Comparison of ENCODE assay signal across 16 mouse cellular contexts in the genomic region with DNA sequence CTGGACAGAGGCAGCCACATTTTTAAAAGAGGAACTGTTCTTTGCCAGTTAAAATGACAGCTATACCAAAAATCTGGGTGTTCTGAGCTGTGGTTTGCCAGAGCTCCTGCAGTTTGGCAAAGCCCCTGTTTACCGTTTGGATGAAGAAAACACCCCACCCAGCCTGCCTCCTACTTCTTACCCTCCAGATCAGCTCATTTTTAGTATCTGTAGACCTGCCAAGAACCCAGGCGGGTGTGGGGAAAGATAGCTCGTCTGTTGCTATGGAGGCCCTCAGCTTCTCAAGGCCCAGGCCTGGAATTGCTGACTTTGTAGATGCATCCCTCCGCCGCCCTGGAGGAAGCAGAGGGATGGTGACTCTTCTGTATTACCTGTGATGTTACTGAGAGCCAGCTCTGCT.
DNase-seq lines count a peak whose midpoint lies in the region; ATAC-seq and TF ChIP-seq lines count a peak whose summit lies in the region.
"Had no signal": no experiment of that assay in that cellular context is flagged by ENCODE, and none has a peak within 500 bp of the region (broad histone marks: within the 10 kb centered on the region; RNA-seq: fewer than 3 reads in every experiment).

No protein-coding gene starts in this region.

- H3K36me3 ChIP-seq in forebrain, postnatal 0 days (ENCODE audit: insufficient read depth): no peaks in the 10 kb centered on the region
- no peaks in the 10 kb centered on the region for H3K36me3 ChIP-seq in forebrain, embryonic 10.5 days (replicated peaks)
- no peaks in the 10 kb centered on the region for H3K36me3 ChIP-seq in midbrain, postnatal 0 days (ENCODE audit: insufficient read depth, low read length)
- no peaks in the 10 kb centered on the region for H3K36me3 ChIP-seq in midbrain, embryonic 14.5 days (ENCODE audit: control insufficient read depth, insufficient read depth, low read length)
- no peaks in the 10 kb centered on the region for H3K36me3 ChIP-seq in limb, embryonic 10.5 days
- H3K36me3 ChIP-seq: embryonic facial prominence, embryonic 13.5 days had no signal

- no peak for TF ChIP-seq POLR2A in cortical plate, adult 2 months (IDR thresholded peaks at IDR 0.05; ENCODE audit: extremely low read depth, insufficient read depth, low read length)

- H3K27me3 ChIP-seq in forebrain, postnatal 0 days (ENCODE audit: insufficient read depth, low read length): no peaks in the 10 kb centered on the region
- H3K27me3 ChIP-seq in forebrain, embryonic 10.5 days (ENCODE audit: poor library complexity, severe bottlenecking): no peaks in the 10 kb centered on the region
- H3K27me3 ChIP-seq in midbrain, postnatal 0 days (ENCODE audit: insufficient read depth, low read length): no peaks in the 10 kb centered on the region
- no peaks in the 10 kb centered on the region for H3K27me3 ChIP-seq in midbrain, embryonic 14.5 days (ENCODE audit: control insufficient read depth, insufficient read depth, low read length)
- H3K27me3 ChIP-seq in limb, embryonic 10.5 days (ENCODE audit: low read depth, poor library complexity, severe bottlenecking): no peaks in the 10 kb centered on the region
- H3K27me3 ChIP-seq: embryonic facial prominence, embryonic 13.5 days; forebrain, embryonic 13.5 days had no signal

- ATAC-seq in forebrain, postnatal 0 days: no peak
- ATAC-seq in megakaryocyte progenitor cell, adult 5-6 weeks (replicated peaks; ENCODE audit: poor library complexity): 0 out of 2 replicates have a peak, but pooled peaks have one; percentile 11
- ATAC-seq in midbrain, postnatal 0 days (ENCODE audit: low FRiP score): no peak
- ATAC-seq in midbrain, embryonic 14.5 days (ENCODE audit: low FRiP score, low TSS enrichment): no peak
- ATAC-seq: forebrain, embryonic 13.5 days; midbrain, embryonic 16.5 days had no signal

- no peak overlapping the region for H3K9ac ChIP-seq in forebrain, postnatal 0 days
- H3K9ac ChIP-seq in midbrain, postnatal 0 days (replicated peaks; ENCODE audit: low read length, poor library complexity, severe bottlenecking): no peak overlapping the region
- H3K9ac ChIP-seq in midbrain, embryonic 14.5 days (replicated peaks; ENCODE audit: low read length): no peak overlapping the region
- H3K9ac ChIP-seq: embryonic facial prominence, embryonic 13.5 days; forebrain, embryonic 13.5 days; liver, embryonic 14.5 days had no signal

- H3K4me3 ChIP-seq in forebrain, postnatal 0 days (ENCODE audit: low read depth, low read length): no peak overlapping the region
- H3K4me3 ChIP-seq in forebrain, embryonic 10.5 days: no peak overlapping the region
- no peak overlapping the region for H3K4me3 ChIP-seq in cortical plate, adult 2 months (ENCODE audit: insufficient read depth, low read length)
- no peak overlapping the region for H3K4me3 ChIP-seq in midbrain, postnatal 0 days (ENCODE audit: low read depth, low read length)
- no peak overlapping the region for H3K4me3 ChIP-seq in midbrain, embryonic 14.5 days (replicated peaks; ENCODE audit: low read depth, low read length)
- no peak overlapping the region for H3K4me3 ChIP-seq in limb, embryonic 10.5 days
- H3K4me3 ChIP-seq: embryonic facial prominence, embryonic 13.5 days; forebrain, embryonic 13.5 days had no signal

- no peak overlapping the region for H3K27ac ChIP-seq in forebrain, postnatal 0 days (ENCODE audit: low read depth, low read length)
- H3K27ac ChIP-seq in forebrain, embryonic 10.5 days: no peak overlapping the region
- H3K27ac ChIP-seq in cortical plate, adult 2 months (ENCODE audit: insufficient read depth, low read length): peak overlapping the region; percentile 60
- H3K27ac ChIP-seq in midbrain, postnatal 0 days (ENCODE audit: low read depth, low read length): no peak overlapping the region
- H3K27ac ChIP-seq in midbrain, embryonic 14.5 days (replicated peaks; ENCODE audit: low read depth, low read length): no peak overlapping the region
- H3K27ac ChIP-seq in limb, embryonic 10.5 days: no peak overlapping the region
- H3K27ac ChIP-seq: embryonic facial prominence, embryonic 13.5 days; forebrain, embryonic 13.5 days; liver, embryonic 14.5 days had no signal

- no peak for TF ChIP-seq CTCF in forebrain, postnatal 0 days (IDR thresholded peaks at IDR 0.05; ENCODE audit: low read depth)
- TF ChIP-seq CTCF in cortical plate, adult 2 months (IDR thresholded peaks at IDR 0.05; ENCODE audit: extremely low read depth, insufficient read depth, low read length): no peak
- no peak for TF ChIP-seq CTCF in midbrain, postnatal 0 days (IDR thresholded peaks at IDR 0.05)

- WGBS in forebrain, postnatal 0 days: 53% methylated on average over 5 of the region's 5 CpGs
- 83% methylated on average over 5 of the region's 5 CpGs for WGBS in forebrain, embryonic 10.5 days
- WGBS in midbrain, postnatal 0 days: 77% methylated on average over 5 of the region's 5 CpGs
- WGBS in midbrain, embryonic 14.5 days: 77% methylated on average over 5 of the region's 5 CpGs
- 78% methylated on average over 5 of the region's 5 CpGs for WGBS in limb, embryonic 10.5 days

- H3K4me2 ChIP-seq in forebrain, postnatal 0 days (ENCODE audit: low read depth): no peak overlapping the region
- no peak overlapping the region for H3K4me2 ChIP-seq in midbrain, postnatal 0 days (ENCODE audit: low read depth, low read length, poor library complexity, severe bottlenecking)
- no peak overlapping the region for H3K4me2 ChIP-seq in midbrain, embryonic 14.5 days (ENCODE audit: low read length)
- H3K4me2 ChIP-seq: embryonic facial prominence, embryonic 13.5 days; forebrain, embryonic 13.5 days had no signal

- H3K4me1 ChIP-seq in forebrain, postnatal 0 days (ENCODE audit: insufficient read depth): no peaks in the 10 kb centered on the region
- H3K4me1 ChIP-seq in forebrain, embryonic 10.5 days: no peaks in the 10 kb centered on the region
- H3K4me1 ChIP-seq in cortical plate, adult 2 months (ENCODE audit: control insufficient read depth, insufficient read depth, low read length): peaks cover 13% of the 10 kb centered on the region
- no peaks in the 10 kb centered on the region for H3K4me1 ChIP-seq in midbrain, postnatal 0 days (ENCODE audit: insufficient read depth, low read length)
- H3K4me1 ChIP-seq in midbrain, embryonic 14.5 days (ENCODE audit: control insufficient read depth, insufficient read depth, low read length): no peaks in the 10 kb centered on the region
- no peaks in the 10 kb centered on the region for H3K4me1 ChIP-seq in limb, embryonic 10.5 days
- H3K4me1 ChIP-seq: embryonic facial prominence, embryonic 13.5 days; forebrain, embryonic 13.5 days had no signal

- H3K9me3 ChIP-seq in forebrain, postnatal 0 days (ENCODE audit: low read length): no peaks in the 10 kb centered on the region
- H3K9me3 ChIP-seq in forebrain, embryonic 10.5 days: no peaks in the 10 kb centered on the region
- H3K9me3 ChIP-seq in midbrain, postnatal 0 days (ENCODE audit: low read length): no peaks in the 10 kb centered on the region
- no peaks in the 10 kb centered on the region for H3K9me3 ChIP-seq in midbrain, embryonic 14.5 days (ENCODE audit: control insufficient read depth, low read length)
- H3K9me3 ChIP-seq in limb, embryonic 10.5 days (replicated peaks): no peaks in the 10 kb centered on the region
- H3K9me3 ChIP-seq: embryonic facial prominence, embryonic 13.5 days; forebrain, embryonic 13.5 days had no signal

- peak; percentile 33 for DNase-seq in forebrain, postnatal 0 days
- DNase-seq in forebrain, embryonic 10.5 days (ENCODE audit: extremely low spot score, low spot score): no peak
- peak; percentile 46 for DNase-seq in layer of hippocampus, adult 9-10 months (ENCODE audit: low spot score)
- DNase-seq in midbrain, postnatal 0 days (ENCODE audit: low spot score): no peak
- no peak for DNase-seq in midbrain, embryonic 14.5 days
- no peak for DNase-seq in limb, embryonic 10.5 days (ENCODE audit: low spot score)
- DNase-seq: adrenal gland, adult 8-10 months; cerebellum, postnatal 25 days; kidney, adult 11 months; lung, postnatal 36 days had no signal

Comparison
In these comparisons a context has a peak if more than half of its experiments do, and no peak if none do; other contexts are left out.
1. DNase-seq: peak in forebrain, postnatal 0 days (single experiment) and layer of hippocampus, adult 9-10 months (single experiment); none in forebrain, embryonic 10.5 days (single experiment), midbrain, postnatal 0 days (single experiment), midbrain, embryonic 14.5 days (single experiment) and limb, embryonic 10.5 days (single experiment).